Mouse (Mus musculus) liver (tissue): Measurements from ENCODE around the gene Nanog.

Experiments used
- DNase-seq: peaks from one replicate; pipeline ENCODE4 v3.0.0-alpha.2; 2020; ENCODE audit warnings: mixed read lengths

The Nanog gene

GRCm38 (mm10) chr6:122763844-122764445, 56.7 kb downstream of the Nanog start:
- peak; percentile 25 for DNase-seq
